Mouse (Mus musculus) heart, embryonic 14.5 days (tissue): Measurements from ENCODE around the gene Il17rb. TPM values are rescaled to one million over a fixed set of nuclear protein-coding genes. Genes with fewer than 3 reads are reported as not detected.

ENCODE experiments used
- ATAC-seq: fragments of 200-750 bp; cut with Nextera tagmentation; 2 replicates; pipeline ENCODE4 v1.8.0; 2017; ENCODE audit warnings: low read depth, moderate TSS enrichment; ENCODE audit not compliant: insufficient number of reproducible peaks, insufficient read depth, low FRiP score
- H3K27ac ChIP-seq, 2 experiments: fragments of 200-500 bp in 1 of 2; fragments of 300-500 bp in 1 of 2; sonication (generic) in 1 of 2; replicated peaks in 1 of 2; 2 replicates each; pipeline ENCODE4 v1.5.1; 2012 to 2014; ENCODE audit warnings: low read depth in 2 of 2, low read length in 2 of 2, control low read depth in 1 of 2, mild to moderate bottlenecking in 1 of 2, mixed read lengths in 1 of 2; ENCODE audit not compliant: control insufficient read depth in 1 of 2, insufficient read depth in 1 of 2
- H3K27me3 ChIP-seq: fragments of 300-500 bp; sonication (generic); 2 replicates; pipeline ENCODE4 v1.6.1; 2014; ENCODE audit warnings: mild to moderate bottlenecking, low read length, control low read depth; ENCODE audit not compliant: control insufficient read depth, insufficient read depth
- H3K36me3 ChIP-seq: fragments of 300-500 bp; sonication (generic); 2 replicates; pipeline ENCODE4 v1.6.1; 2014; ENCODE audit warnings: mild to moderate bottlenecking, control low read depth, low read length, mixed read lengths; ENCODE audit not compliant: control insufficient read depth, insufficient read depth
- H3K4me1 ChIP-seq, 2 experiments: fragments of 200-500 bp in 1 of 2; fragments of 300-500 bp in 1 of 2; sonication (generic) in 1 of 2; 2 replicates each; pipeline ENCODE4 v1.6.1; 2012 to 2014; ENCODE audit warnings: low read length in 2 of 2, control low read depth in 1 of 2, mixed read lengths in 1 of 2; ENCODE audit not compliant: control insufficient read depth in 2 of 2, insufficient read depth in 2 of 2
- H3K4me2 ChIP-seq: fragments of 300-500 bp; sonication (generic); 2 replicates; pipeline ENCODE4 v1.6.1; 2014; ENCODE audit warnings: mild to moderate bottlenecking, low read length
- H3K4me3 ChIP-seq, 2 experiments: fragments of 200-500 bp in 1 of 2; fragments of 300-500 bp in 1 of 2; sonication (generic) in 1 of 2; 2 replicates each; pipeline ENCODE4 v1.5.1; 2012 to 2014; ENCODE audit warnings: low read length in 2 of 2, mild to moderate bottlenecking in 2 of 2, control low read depth in 1 of 2, low read depth in 1 of 2, moderate library complexity in 1 of 2; ENCODE audit not compliant: control insufficient read depth in 1 of 2, insufficient read depth in 1 of 2
- H3K9ac ChIP-seq: fragments of 300-500 bp; sonication (generic); 2 replicates; pipeline ENCODE4 v1.6.1; 2014; ENCODE audit warnings: mild to moderate bottlenecking, low read length
- H3K9me3 ChIP-seq: fragments of 300-500 bp; sonication (generic); 2 replicates; pipeline ENCODE4 v1.6.1; 2016; ENCODE audit warnings: low read length, control low read depth; ENCODE audit not compliant: control insufficient read depth
- WGBS: fragments of 180-500 bp; shearing (Covaris S2); extraction: QIAGEN DNeasy Blood & Tissue Kit; methylation state at CpG from one replicate; pipeline ENCODE4 v1.1.7; 2014; 5-methylcytosine and 5-hydroxymethylcytosine counted together
- polyA plus RNA-seq: library from polyadenylated mRNA; unstranded; fragments of >200 nt; fragmentation: Nextera tagmentation; extraction: Ambion mirVana; gene quantifications from 2 replicates; pipeline ENCODE4 v1.2.1, GENCODE M21; 2014

Il17rb gene
- polyA plus RNA-seq, 1 experiment from 2014 or later = 0.36 TPM

DNA sequence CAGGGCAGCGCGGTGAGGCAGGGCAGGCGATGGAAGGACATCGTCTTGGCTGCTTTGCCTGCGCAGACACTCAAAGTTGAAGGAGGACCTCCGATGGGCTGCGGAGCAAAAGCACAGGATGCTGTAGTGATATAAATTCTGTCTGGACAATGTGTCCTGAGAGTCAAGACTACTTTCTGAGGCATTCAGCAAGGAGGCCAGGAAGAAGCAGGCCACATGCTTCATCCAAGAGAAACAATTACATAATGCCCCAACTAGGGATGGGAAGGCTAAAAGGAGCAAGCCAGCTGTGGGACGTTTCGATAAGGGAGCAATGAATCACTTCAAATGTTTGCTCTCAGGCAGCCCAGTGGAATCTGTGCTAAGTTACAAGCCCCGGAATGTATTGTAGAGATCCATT, 36.5 kb upstream of the Il17rb start:
- H3K4me1 ChIP-seq = peaks cover 6 to 14% of the 10 kb centered on the region in 2 experiments
- H3K4me3 ChIP-seq = no peak overlapping the region
- WGBS = 60% methylated on average over 10 of the region's 10 CpGs
- H3K27me3 ChIP-seq = no peaks in the 10 kb centered on the region
- peak overlapping the region; percentile 30 to 50; a peak in 3 of 4 replicates for H3K27ac ChIP-seq
- no peak overlapping the region for H3K9ac ChIP-seq
- 0 out of 2 replicates have a peak, but pooled peaks cover 4% of the 10 kb centered on the region for H3K36me3 ChIP-seq
- no peak overlapping the region for H3K4me2 ChIP-seq
- peak; percentile 45 for ATAC-seq
- H3K9me3 ChIP-seq = no peaks in the 10 kb centered on the region

GRCm38 (mm10) chr14:30043356-30043940, 34.8 kb upstream of the Il17rb start:
- Histone ChIP-seq H3K9me3 (no peaks in the 10 kb centered on the region), H3K4me2 (no peak overlapping the region), H3K4me1 (peaks cover 6 to 14% of the 10 kb centered on the region in 2 experiments), H3K9ac (no peak overlapping the region), H3K36me3 (0 out of 2 replicates have a peak, but pooled peaks cover 4% of the 10 kb centered on the region), H3K4me3 (no peak overlapping the region), H3K27me3 (no peaks in the 10 kb centered on the region), H3K27ac (no peak overlapping the region)
- no peak for ATAC-seq
- WGBS = 86% methylated on average over 7 of the region's 7 CpGs

DNA sequence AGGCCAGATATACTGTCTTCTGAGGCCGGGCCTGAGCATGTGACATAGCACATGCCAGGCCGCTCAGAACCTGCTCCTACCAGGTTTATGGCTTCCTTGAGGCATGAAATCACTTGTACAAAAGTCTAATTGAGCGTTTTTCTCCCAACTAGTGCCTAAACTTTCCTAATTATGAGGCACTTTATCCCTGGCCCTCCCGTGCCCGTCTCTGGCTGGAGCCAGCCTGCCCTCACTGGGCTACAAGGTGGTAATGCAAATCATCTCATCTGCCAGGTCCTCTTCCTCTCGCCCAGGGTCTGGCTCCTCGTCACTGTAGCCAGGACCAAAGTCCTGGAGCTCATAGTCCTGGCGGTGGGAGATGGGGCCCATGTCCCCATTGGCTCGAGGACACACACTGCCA, 33.1 kb upstream of the Il17rb start:
- no peaks in the 10 kb centered on the region for H3K27me3 ChIP-seq
- H3K9ac ChIP-seq = no peak overlapping the region
- H3K27ac ChIP-seq = no peak overlapping the region
- 80% methylated on average over 9 of the region's 9 CpGs for WGBS
- H3K36me3 ChIP-seq = 0 out of 2 replicates have a peak, but pooled peaks cover 4% of the 10 kb centered on the region
- no peak for ATAC-seq
- no peak overlapping the region for H3K4me2 ChIP-seq
- no peak overlapping the region for H3K4me3 ChIP-seq
- H3K9me3 ChIP-seq = no peaks in the 10 kb centered on the region
- H3K4me1 ChIP-seq = peaks cover 6 to 14% of the 10 kb centered on the region in 2 experiments

DNA sequence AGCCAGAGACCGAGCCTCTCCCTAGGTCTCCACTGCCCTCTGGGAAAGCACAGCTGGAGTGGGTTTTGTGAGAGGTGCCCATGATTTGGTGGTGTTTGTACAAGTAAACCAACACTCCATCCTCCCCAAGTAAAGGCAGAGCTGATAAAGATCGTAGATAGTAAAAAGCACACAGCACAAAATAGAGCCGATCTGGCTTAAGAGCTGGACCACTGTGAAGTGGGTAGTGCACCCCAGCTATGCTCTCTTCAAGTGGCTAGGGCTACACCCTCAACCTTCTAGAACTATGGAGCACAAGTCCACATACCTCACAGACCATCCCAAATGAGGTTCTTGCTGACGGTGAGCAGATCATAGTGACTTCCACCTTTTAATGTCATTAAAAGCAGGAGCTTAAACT, 30.7 kb upstream of the Il17rb start:
- Histone ChIP-seq H3K4me2 (no peak overlapping the region), H3K4me1 (no peaks in the 10 kb centered on the region), H3K36me3 (0 out of 2 replicates have a peak, but pooled peaks cover 4% of the 10 kb centered on the region), H3K9ac (no peak overlapping the region), H3K27ac (no peak overlapping the region), H3K4me3 (no peak overlapping the region), H3K27me3 (no peaks in the 10 kb centered on the region), H3K9me3 (no peaks in the 10 kb centered on the region)
- no peak for ATAC-seq
- 70% methylated on average over 4 of the region's 4 CpGs for WGBS

- H3K36me3 ChIP-seq = 0 out of 2 replicates have a peak, but pooled peaks cover 4% of the 10 kb centered on the region
- H3K27ac ChIP-seq = no peak overlapping the region
- H3K9ac ChIP-seq = no peak overlapping the region
- no peaks in the 10 kb centered on the region for H3K4me1 ChIP-seq
- 90% methylated on average over 18 of the region's 18 CpGs for WGBS
- no peaks in the 10 kb centered on the region for H3K27me3 ChIP-seq
- no peaks in the 10 kb centered on the region for H3K9me3 ChIP-seq
- no peak for ATAC-seq
- H3K4me2 ChIP-seq = no peak overlapping the region
- H3K4me3 ChIP-seq = no peak overlapping the region
Observed at GRCm38 (mm10) chr14:30038431-30038830, 29.7 kb upstream of the Il17rb start.

DNA sequence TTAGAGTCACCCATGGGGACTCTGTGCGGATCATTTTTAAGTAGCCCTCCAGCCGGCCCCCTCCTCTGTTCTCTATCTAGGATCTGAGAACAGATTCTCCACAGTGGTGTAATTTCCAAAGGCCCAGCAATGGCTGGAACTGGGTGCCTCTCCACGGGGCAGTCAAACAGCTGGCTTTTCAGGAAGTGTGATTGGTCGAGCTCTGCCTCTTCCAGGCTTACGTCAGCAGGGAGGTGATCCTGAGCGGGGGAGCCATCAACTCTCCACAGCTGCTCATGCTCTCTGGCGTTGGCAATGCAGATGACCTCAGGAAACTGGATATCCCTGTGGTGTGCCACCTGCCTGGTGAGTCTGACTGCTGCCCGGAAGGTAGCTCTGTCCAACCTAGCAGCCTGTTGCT, 24.7 kb upstream of the Il17rb start:
- Histone ChIP-seq H3K27ac (no peak overlapping the region), H3K9ac (no peak overlapping the region), H3K27me3 (no peaks in the 10 kb centered on the region), H3K4me1 (no peaks in the 10 kb centered on the region), H3K4me3 (no peak overlapping the region), H3K9me3 (no peaks in the 10 kb centered on the region), H3K36me3 (no peaks in the 10 kb centered on the region), H3K4me2 (no peak overlapping the region)
- ATAC-seq = no peak
- WGBS = 62% methylated on average over 8 of the region's 8 CpGs

DNA sequence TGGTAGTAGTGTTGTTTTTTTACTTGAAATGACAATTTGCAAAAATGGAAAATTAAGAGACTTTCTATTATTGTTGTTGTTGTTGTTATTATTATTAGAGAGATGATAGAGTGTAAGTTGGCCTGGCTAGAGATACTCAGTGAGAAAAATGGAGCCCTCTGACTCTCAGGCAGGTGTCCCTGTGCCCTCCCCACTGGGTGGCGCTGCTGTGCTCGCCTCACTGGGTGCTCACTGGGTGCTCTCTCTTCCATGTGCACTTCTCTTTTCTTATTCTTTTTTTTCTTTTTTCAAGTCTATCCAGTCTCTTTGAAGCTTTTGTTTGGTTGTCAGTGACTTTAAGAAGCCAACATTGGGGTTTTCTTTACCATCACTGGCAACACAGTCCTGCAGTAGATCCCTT, 18.7 kb upstream of the Il17rb start:
- H3K9ac ChIP-seq = no peak overlapping the region
- no peaks in the 10 kb centered on the region for H3K9me3 ChIP-seq
- H3K4me1 ChIP-seq = no peaks in the 10 kb centered on the region
- H3K27me3 ChIP-seq = no peaks in the 10 kb centered on the region
- H3K4me2 ChIP-seq = no peak overlapping the region
- H3K36me3 ChIP-seq = no peaks in the 10 kb centered on the region
- H3K4me3 ChIP-seq = no peak overlapping the region
- H3K27ac ChIP-seq = no peak overlapping the region
- ATAC-seq = no peak
- 40% methylated on average over 2 of the region's 2 CpGs for WGBS

- no peaks in the 10 kb centered on the region for H3K9me3 ChIP-seq
- WGBS = 45% methylated on average over 7 of the region's 7 CpGs
- H3K27ac ChIP-seq = no peak overlapping the region
- H3K9ac ChIP-seq = no peak overlapping the region
- no peaks in the 10 kb centered on the region for H3K4me1 ChIP-seq
- H3K36me3 ChIP-seq = no peaks in the 10 kb centered on the region
- H3K4me3 ChIP-seq = no peak overlapping the region
- no peak for ATAC-seq
- H3K4me2 ChIP-seq = no peak overlapping the region
- no peaks in the 10 kb centered on the region for H3K27me3 ChIP-seq
Observed at GRCm38 (mm10) chr14:30024387-30024786, 15.7 kb upstream of the Il17rb start.
